Mouse (Mus musculus): ENCODE measurements around the gene Lrrc2. TPM values are rescaled to one million over a fixed set of nuclear protein-coding genes. Genes with fewer than 3 reads are reported as not detected.

Gene Lrrc2
- 0.37 and 0.39 TPM in 2 replicates for polyA plus RNA-seq (2015; fragmentation: Nextera tagmentation; extraction: Ambion mirVana)

DNA sequence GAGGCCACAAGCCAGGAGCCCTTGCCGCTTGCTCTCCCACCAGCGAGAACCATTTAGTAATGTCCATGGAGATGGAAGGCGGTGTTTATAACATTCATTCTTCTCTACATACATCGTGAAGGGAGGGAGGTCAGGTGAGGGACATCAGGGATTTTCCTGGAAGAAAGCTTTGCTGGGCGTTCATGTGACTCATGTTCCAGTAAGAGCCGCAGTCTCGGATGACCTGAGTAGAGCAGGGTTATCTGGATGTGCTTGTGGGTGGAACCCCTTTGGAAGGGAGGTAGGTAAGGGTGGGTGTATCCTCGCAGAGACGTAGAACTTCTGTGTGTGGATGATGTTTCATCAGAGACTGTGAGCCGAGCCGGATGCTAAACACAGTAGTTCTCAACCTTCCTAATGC is at the start of gene Lrrc2:
Lrrc2 (plus strand) TSS at position 149 of the 400 bp plus-strand sequence.

DNA sequence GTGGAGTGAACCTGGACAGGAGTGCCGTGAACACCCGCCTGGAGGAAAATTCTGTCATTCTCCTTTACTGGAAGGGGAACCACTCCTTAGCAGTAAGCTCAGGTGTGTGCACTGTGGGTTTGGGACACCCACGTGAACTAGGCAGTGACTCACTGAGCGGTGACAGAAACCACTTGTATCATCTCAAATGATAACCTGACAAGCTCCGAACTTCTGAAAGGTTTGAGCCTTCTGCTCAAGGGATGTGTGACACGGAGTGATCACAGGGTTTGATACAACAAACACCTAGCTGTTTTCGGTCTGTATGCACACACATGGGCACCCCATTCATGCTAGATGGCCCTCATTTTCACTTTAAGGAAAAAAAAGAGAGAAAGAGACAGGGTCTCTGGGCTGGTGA is 34.6 kb upstream of the Lrrc2 start, which contains the start of gene Fam240a:
Fam240a (minus strand) TSS at position 76 of the 400 bp plus-strand sequence.

DNA sequence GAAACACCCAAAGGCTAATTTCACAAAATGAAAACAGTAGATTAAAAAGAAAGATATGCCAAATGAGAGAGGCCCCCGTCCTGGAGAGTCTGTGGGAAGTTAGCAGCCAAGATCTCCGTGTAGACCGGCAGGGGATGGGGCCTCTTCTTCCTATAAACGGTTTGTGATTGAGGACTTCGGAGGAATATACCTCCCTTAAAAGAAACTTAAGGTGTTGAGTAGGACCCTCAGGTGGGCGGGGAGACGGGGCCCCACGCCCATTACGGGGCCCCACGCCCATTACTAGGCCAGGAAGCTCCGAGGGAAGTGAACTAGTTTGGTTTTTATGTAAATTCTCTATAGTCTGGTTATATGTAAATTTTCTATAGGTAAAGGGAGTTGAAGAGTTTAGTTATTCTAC is 5.4 kb upstream of the Lrrc2 start, which contains the start of gene Tdgf1:
Tdgf1 (minus strand) TSS at position 233 of the 400 bp plus-strand sequence.

DNA sequence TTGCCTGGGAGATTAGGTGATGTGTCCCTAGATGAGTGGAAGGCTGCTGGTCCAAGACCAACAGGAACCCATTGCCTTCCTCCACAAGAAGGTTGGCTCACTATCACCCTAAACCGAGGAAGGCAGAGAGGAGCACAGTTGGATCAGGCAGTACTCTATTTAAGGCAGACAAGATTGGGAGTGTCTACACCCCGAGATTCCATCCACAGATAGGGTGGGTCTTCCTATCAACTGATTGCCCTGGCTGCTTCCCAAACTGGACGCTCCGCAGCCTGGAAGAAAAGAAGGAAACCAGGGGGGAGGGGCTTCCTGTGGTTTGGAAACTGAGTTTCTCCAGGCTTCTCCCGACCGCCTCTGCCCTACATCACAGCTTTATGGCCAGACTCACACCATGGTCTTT is 38.9 kb downstream of the Lrrc2 start, which contains the start of gene Rtp3:
Rtp3 (minus strand) TSS at position 380 of the 400 bp plus-strand sequence.

DNA sequence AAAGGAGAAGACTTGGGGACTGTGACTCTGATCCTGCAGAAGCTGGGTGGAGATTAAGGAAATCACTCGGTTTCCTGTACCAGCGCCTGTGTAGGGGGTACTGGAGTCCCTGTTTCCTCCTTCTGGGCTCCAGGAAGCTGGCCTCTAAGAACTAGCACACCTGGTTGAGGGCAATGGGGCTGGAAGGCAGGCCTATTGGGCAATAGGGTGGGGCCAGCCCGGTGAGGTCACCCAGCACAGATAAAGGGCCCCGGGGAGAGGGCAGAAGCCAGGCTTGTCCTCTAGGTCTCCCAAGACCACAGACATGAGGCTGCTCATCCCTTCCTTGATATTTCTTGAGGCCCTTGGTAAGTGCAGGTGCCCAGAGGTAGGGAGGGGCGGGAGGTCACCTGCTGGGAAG is 67.7 kb downstream of the Lrrc2 start, which contains the start of gene Ltf:
Ltf (plus strand) TSS at position 250 of the 400 bp plus-strand sequence.

Small RNA genes lying within 50 kb of the gene (microRNA-seq; reads per million reads assigned to microRNA genes)
- not detected for gene Gm24269

Other genes starting within 250 kb of the Lrrc2 start
- gene Myl3, start 209.7 kb upstream of the Lrrc2 start, polyA plus RNA-seq (2015; fragmentation: Nextera tagmentation; extraction: Ambion mirVana), result 0.64 TPM in 1 of 2 replicates, not detected in the other
- gene Pth1r, start 204.4 kb upstream of the Lrrc2 start, polyA plus RNA-seq (2015; fragmentation: Nextera tagmentation; extraction: Ambion mirVana), result 16.7 and 20.3 TPM in 2 replicates
- not detected in 2 replicates for gene Prss42, start 153.4 kb upstream of the Lrrc2 start, polyA plus RNA-seq (2015; fragmentation: Nextera tagmentation; extraction: Ambion mirVana)
- gene Prss44, start 137.6 kb upstream of the Lrrc2 start, polyA plus RNA-seq (2015; fragmentation: Nextera tagmentation; extraction: Ambion mirVana), result not detected in 2 replicates
- gene Prss43, start 124.9 kb upstream of the Lrrc2 start, polyA plus RNA-seq (2015; fragmentation: Nextera tagmentation; extraction: Ambion mirVana), result not detected in 2 replicates
- not detected in 2 replicates for gene Prss45, start 117.0 kb upstream of the Lrrc2 start, polyA plus RNA-seq (2015; fragmentation: Nextera tagmentation; extraction: Ambion mirVana)
- gene Prss46, start 107.0 kb upstream of the Lrrc2 start, polyA plus RNA-seq (2015; fragmentation: Nextera tagmentation; extraction: Ambion mirVana), result 0.31 and 0.69 TPM in 2 replicates
- 0.89 TPM in 1 of 2 replicates, not detected in the other for gene Prss50, start 93.6 kb upstream of the Lrrc2 start, polyA plus RNA-seq (2015; fragmentation: Nextera tagmentation; extraction: Ambion mirVana)
- gene Als2cl, start 71.7 kb upstream of the Lrrc2 start, polyA plus RNA-seq (2015; fragmentation: Nextera tagmentation; extraction: Ambion mirVana), result 9.5 and 11.0 TPM in 2 replicates
- gene Tmie, start 71.4 kb upstream of the Lrrc2 start, polyA plus RNA-seq (2015; fragmentation: Nextera tagmentation; extraction: Ambion mirVana), result 0.76 and 1.5 TPM in 2 replicates
- not detected in 2 replicates for gene Fam240a, start 34.7 kb upstream of the Lrrc2 start, polyA plus RNA-seq (2015; fragmentation: Nextera tagmentation; extraction: Ambion mirVana)
- 0.08 TPM in 1 of 2 replicates, not detected in the other for gene Tdgf1, start 5.4 kb upstream of the Lrrc2 start, polyA plus RNA-seq (2015; fragmentation: Nextera tagmentation; extraction: Ambion mirVana)
- not detected in 2 replicates for gene Rtp3, start 39.0 kb downstream of the Lrrc2 start, polyA plus RNA-seq (2015; fragmentation: Nextera tagmentation; extraction: Ambion mirVana)
- gene Ltf, start 67.7 kb downstream of the Lrrc2 start, polyA plus RNA-seq (2015; fragmentation: Nextera tagmentation; extraction: Ambion mirVana), result 0.79 and 1.5 TPM in 2 replicates
- gene Ccrl2, start 106.0 kb downstream of the Lrrc2 start, polyA plus RNA-seq (2015; fragmentation: Nextera tagmentation; extraction: Ambion mirVana), result 1.8 and 3.5 TPM in 2 replicates
- 27.0 and 27.8 TPM in 2 replicates for gene Lrrfip2, start 166.0 kb downstream of the Lrrc2 start, polyA plus RNA-seq (2015; fragmentation: Nextera tagmentation; extraction: Ambion mirVana)

All from urinary bladder, postnatal 0 days (tissue).